Mouse (Mus musculus) kidney, embryonic 15.5 days (tissue): ENCODE measurements around the gene Hmgb3. TPM values are rescaled to one million over a fixed set of nuclear protein-coding genes. Genes with fewer than 3 reads are reported as not detected.

Experiments
- ATAC-seq: fragments of 200-750 bp; cut with Nextera tagmentation; replicated peaks from 2 replicates; pipeline ENCODE4 v1.8.0; 2017; ENCODE audit warnings: moderate TSS enrichment; ENCODE audit not compliant: low FRiP score
- H3K27ac ChIP-seq: fragments of 300-500 bp; sonication (generic); 2 replicates; pipeline ENCODE4 v1.5.1; 2015; ENCODE audit warnings: mild to moderate bottlenecking, inconsistent platforms
- H3K27me3 ChIP-seq: fragments of 300-500 bp; sonication (generic); 2 replicates; pipeline ENCODE4 v1.6.1; 2015; ENCODE audit warnings: inconsistent platforms
- H3K36me3 ChIP-seq: fragments of 300-500 bp; sonication (generic); 2 replicates; pipeline ENCODE4 v1.6.1; 2015; ENCODE audit warnings: inconsistent platforms
- H3K4me1 ChIP-seq: fragments of 300-500 bp; sonication (generic); 2 replicates; pipeline ENCODE4 v1.6.1; 2015; ENCODE audit warnings: inconsistent platforms
- H3K4me2 ChIP-seq: fragments of 300-500 bp; sonication (generic); 2 replicates; pipeline ENCODE4 v1.6.1; 2015; ENCODE audit warnings: moderate library complexity, mild to moderate bottlenecking, inconsistent platforms
- H3K4me3 ChIP-seq: fragments of 300-500 bp; sonication (generic); replicated peaks from 2 replicates; pipeline ENCODE4 v1.5.1; 2015; ENCODE audit warnings: mild to moderate bottlenecking, inconsistent platforms
- H3K9ac ChIP-seq: fragments of 300-500 bp; sonication (generic); 2 replicates; pipeline ENCODE4 v1.6.1; 2015; ENCODE audit warnings: mild to moderate bottlenecking, inconsistent platforms
- H3K9me3 ChIP-seq: fragments of 300-500 bp; sonication (generic); replicated peaks from 2 replicates; pipeline ENCODE4 v1.6.1; 2016; ENCODE audit warnings: inconsistent platforms
- WGBS: fragments of 180-500 bp; shearing (Covaris S2); methylation state at CpG from one replicate; pipeline ENCODE4 v1.1.7; 2015; ENCODE audit warnings: mixed read lengths; 5-methylcytosine and 5-hydroxymethylcytosine counted together
- polyA plus RNA-seq: library from polyadenylated mRNA; unstranded; fragments of >200 nt; fragmentation: Nextera tagmentation; extraction: Ambion mirVana; gene quantifications from 2 replicates; pipeline ENCODE4 v1.2.1, GENCODE M21; 2015

The Hmgb3 gene
- polyA plus RNA-seq, 1 experiment from 2014 or later: 361 TPM

DNA sequence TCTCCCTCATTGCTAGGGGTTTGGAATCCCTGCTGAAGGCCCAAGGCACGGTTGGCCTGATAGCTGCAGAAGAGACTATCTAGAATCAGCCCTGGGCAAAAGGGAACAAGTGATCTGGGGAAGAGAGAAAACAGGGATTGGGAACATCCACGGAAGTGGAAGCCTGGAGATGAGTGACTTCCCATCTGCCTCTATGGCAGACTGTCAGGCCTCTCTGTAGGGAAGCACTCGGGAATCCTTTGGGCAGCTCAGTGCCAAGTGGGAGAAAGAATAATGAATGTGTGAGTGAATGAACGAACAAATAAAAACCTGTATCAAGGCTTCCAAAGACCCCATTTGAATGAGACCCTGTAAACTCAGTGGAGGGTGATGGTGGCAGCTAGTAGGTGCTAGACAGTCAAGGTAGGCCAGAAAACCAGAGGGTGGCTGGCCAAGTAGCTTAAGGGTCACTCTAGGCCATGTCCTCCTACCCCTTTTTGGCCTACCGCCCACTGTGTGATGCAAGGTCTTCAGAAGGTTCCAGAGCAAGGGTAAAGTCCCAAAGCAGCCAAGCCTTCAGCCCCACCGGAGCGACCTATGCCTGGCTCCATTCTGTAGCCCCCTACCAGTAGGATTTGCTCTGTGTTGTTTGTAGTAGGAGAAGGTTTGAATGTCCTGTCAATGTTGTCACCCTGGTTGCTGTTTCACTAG, 14.8 kb upstream of the Hmgb3 start:
- H3K9me3 ChIP-seq: no peaks in the 10 kb centered on the region
- WGBS: 88% methylated on average over 7 of the region's 7 CpGs

DNA sequence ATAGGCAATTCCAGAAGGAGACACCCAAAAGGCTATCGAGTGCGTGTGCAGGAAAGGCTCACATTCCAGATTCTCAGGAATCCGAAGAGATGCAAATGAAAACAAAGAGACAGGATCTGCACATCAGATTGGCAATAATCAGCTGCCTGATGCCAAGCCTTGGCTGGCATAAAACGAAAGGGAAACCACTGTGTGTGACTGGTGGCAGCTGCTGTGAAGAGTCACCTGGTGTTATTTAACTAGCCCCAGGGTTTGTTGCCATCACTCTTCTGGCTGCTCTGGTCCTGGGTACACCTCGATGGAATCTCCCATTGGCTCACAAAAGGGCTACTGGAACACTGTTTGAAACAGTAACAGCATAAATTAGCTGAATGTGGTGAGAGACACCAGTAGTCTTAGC, 11.0 kb upstream of the Hmgb3 start:
- Histone ChIP-seq H3K27ac (no peak overlapping the region), H3K9ac (no peak overlapping the region), H3K4me1 (no peaks in the 10 kb centered on the region), H3K9me3 (no peaks in the 10 kb centered on the region), H3K36me3 (no peaks in the 10 kb centered on the region), H3K4me2 (no peak overlapping the region), H3K4me3 (no peak overlapping the region), H3K27me3 (peaks cover 21% of the 10 kb centered on the region)
- WGBS: 65% methylated on average over 5 of the region's 5 CpGs
- ATAC-seq: no peak

More for the DNA sequence above, 14.8 kb upstream of the Hmgb3 start:
- H3K9ac ChIP-seq: no peak overlapping the region
- H3K27me3 ChIP-seq: peaks cover 17% of the 10 kb centered on the region
- no peaks in the 10 kb centered on the region for H3K4me1 ChIP-seq
- no peak overlapping the region for H3K4me2 ChIP-seq
- H3K27ac ChIP-seq: no peak overlapping the region
- H3K36me3 ChIP-seq: no peaks in the 10 kb centered on the region
- no peak overlapping the region for H3K4me3 ChIP-seq
- no peak for ATAC-seq

DNA sequence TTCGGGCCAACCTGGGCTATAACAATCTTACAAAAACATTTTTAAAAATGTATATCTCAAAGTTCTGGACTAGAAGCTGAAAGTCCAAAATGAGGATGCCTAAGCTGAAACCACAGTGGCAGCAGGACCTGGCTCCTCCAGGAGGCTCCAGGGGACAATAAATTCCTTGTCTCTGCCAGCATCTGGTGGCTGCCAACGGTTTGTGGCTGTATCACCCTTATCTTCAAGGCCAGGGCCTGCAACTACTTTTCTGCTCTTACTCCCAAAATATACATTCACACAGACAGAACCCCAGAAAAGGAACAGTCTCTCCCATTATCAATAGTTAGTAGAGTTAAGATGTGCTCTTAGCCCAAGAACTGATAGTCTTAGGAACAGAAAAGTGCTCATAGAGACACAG, 10.6 kb upstream of the Hmgb3 start:
- Histone ChIP-seq H3K9me3 (no peaks in the 10 kb centered on the region), H3K9ac (no peak overlapping the region), H3K4me1 (no peaks in the 10 kb centered on the region), H3K4me3 (no peak overlapping the region), H3K27me3 (peaks cover 21% of the 10 kb centered on the region), H3K27ac (no peak overlapping the region), H3K4me2 (no peak overlapping the region), H3K36me3 (no peaks in the 10 kb centered on the region)
- no peak for ATAC-seq
- 67% methylated on average over 2 of the region's 2 CpGs for WGBS

DNA sequence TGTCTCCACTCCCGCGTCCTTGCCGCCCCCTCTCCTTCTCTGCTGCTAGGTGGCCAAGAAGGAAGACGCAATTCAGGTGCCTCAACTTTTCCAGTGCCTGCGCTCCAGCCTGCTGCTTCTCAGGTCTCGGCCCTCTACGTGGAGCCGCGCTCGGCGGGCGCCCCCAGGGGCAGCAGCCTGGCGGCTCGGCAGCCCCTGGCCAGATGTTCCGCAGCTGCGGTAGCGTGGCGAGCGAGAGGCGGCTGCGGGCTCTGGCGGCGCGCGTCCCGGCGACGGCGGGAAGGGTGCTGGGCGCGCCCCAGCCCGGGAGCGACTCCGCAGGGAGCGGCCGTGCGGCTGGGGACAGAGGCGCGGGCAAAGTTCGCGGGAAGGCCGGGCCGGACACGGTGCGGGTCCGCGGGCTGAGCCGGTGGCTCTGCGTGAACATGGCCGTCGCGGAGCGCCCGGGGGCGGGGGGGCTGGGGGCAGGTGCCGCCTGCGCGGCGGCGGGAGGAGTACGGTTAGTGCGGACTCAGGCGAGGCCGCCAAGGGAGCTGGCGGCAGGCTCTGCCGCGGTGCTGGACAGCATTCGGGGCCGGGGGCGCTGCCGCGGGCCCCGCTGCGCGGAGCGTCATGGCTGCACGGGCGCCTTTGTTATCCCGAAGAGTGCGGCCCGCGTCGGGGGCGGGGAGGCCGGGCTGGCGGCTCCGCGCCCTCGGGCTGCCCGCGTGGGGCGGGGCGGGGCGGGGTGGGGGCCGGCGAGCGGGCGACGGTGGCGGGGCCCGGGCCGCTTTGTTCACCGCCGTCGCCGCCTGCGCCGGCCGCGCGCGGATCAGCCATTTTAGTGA, 610 bp downstream of the Hmgb3 start:
- Histone ChIP-seq H3K27me3 (peaks cover 4% of the 10 kb centered on the region; the same call in 1 of the 2 replicates), H3K4me1 (no peaks in the 10 kb centered on the region; the same call in 1 of the 2 replicates), H3K27ac (peak overlapping the region; percentile 95), H3K36me3 (peaks cover 15% of the 10 kb centered on the region), H3K4me2 (peak overlapping the region; percentile 52), H3K9ac (peak overlapping the region; percentile 85), H3K9me3 (no peaks in the 10 kb centered on the region), H3K4me3 (peak overlapping the region; percentile 73)
- peak; percentile 71 for ATAC-seq
- WGBS: 21% methylated on average over 48 of the region's 112 CpGs

DNA sequence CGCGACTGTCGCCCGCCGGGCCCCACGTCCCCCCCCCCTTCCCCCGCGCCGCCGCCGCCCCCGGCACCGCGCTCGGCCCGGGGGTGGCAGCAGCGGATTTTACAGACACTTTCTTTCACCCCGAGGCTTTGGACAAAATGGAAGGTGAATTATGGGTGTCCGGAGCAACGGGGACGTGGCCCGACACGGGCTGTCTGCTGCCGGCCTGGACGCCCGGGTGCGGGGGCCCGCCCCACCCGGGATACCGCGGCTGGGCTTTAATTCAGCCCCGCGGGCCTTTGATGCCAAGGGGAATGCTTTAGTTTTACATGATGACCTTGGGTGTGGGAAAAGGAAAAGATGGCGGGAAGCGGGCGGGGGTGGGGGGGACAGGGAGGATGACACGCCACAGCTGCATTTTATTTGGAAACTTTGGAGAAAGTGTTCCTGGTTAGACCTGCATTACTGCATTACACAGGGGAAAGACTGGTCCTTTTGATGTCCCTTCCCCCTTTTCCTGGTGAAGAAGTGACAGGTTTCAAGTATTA, 1.3 kb downstream of the Hmgb3 start:
- Histone ChIP-seq H3K36me3 (peaks cover 15% of the 10 kb centered on the region), H3K4me2 (peak overlapping the region; percentile 52), H3K4me1 (no peaks in the 10 kb centered on the region; the same call in 1 of the 2 replicates), H3K4me3 (peak overlapping the region; percentile 73), H3K27ac (peak overlapping the region; percentile 95), H3K9ac (peak overlapping the region; percentile 85), H3K27me3 (peaks cover 4% of the 10 kb centered on the region; the same call in 1 of the 2 replicates), H3K9me3 (no peaks in the 10 kb centered on the region)
- no peak for ATAC-seq
- 28% methylated on average over 20 of the region's 37 CpGs for WGBS

DNA sequence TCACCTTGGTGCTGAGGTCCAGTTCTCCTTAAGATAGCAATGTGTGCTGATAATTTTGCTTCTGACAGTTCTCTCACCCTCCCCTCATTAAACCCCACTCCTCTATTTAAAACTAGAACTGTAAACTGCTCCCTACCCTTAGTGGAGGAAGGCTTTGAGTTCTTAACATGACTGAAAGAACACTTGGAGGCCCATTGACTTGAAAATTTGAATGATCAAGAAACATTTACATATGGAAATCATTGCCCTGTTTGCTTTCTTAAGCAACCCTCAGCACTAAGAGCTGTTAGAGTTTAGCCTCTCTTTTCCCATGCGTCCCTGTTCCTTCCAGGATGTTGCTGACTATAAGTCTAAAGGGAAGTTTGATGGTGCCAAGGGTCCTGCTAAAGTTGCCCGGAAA, 3.6 kb downstream of the Hmgb3 start:
- Histone ChIP-seq H3K4me2 (no peak overlapping the region), H3K27ac (no peak overlapping the region), H3K9me3 (no peaks in the 10 kb centered on the region), H3K27me3 (no peaks in the 10 kb centered on the region), H3K4me3 (no peak overlapping the region), H3K36me3 (peaks cover 15% of the 10 kb centered on the region), H3K4me1 (no peaks in the 10 kb centered on the region; the same call in 1 of the 2 replicates), H3K9ac (no peak overlapping the region)
- WGBS: 80% methylated on average over 2 of the region's 2 CpGs
- no peak for ATAC-seq

DNA sequence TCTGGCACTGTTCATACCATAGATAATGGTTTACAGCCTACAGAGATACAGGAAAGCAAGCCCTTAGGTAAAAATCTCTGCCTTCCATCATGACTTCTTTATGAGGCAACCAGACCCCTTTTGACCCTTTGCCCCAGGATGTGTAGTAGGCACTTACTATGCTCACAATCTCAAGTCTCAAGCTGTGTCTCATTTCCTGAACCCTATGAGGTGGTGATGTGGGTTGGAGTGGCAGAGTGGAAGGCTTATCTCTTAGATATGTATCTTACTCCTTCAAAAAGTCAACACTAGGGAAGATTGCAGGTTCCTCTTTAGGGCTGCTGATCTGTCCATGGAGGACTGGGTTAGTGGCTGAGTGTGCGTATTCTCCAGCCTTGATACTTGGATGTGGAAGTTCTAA, 5.1 kb downstream of the Hmgb3 start:
- ATAC-seq: no peak
- Histone ChIP-seq H3K9me3 (no peaks in the 10 kb centered on the region), H3K4me1 (no peaks in the 10 kb centered on the region), H3K27me3 (no peaks in the 10 kb centered on the region), H3K36me3 (peaks cover 15% of the 10 kb centered on the region), H3K9ac (no peak overlapping the region), H3K27ac (no peak overlapping the region), H3K4me2 (no peak overlapping the region), H3K4me3 (no peak overlapping the region)
- 100% methylated on average over 1 of the region's 1 CpGs for WGBS

DNA sequence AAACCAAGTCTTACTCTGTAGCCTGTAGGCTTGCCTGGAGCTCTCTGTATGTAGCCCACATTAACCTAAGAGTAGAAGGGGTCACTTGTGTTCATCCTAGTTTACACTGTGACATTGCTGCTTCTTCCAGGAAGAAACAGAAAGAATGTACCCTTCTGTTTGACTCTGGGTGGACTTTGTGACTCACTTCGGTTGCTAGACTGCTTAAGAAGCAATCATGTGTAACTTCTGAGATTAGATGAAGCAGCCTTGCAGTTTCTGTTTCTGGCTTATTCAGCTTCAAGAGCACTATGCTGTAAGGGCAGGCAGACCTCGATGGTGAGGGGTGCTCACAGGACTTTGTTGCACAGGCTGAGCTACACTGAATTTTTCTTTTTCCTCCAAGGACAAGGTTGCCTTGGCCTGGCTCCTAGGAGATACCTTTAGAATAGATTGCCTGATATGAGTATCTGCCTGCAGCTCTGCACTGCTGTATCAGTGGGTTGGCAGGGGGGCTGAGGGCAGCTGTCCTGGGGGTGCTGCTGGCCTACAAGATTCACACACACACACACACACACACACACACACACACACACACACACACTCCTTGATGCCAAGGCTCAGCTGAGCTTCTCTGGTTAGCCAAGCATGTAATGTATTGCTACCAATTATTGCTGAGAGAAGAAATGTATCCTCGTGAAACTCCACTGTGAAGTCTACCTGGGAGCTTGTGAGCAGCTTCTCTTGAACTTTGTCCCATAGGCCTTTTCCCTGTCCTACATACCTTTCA, 17.6 kb downstream of the Hmgb3 start:
- 64% methylated on average over 3 of the region's 3 CpGs for WGBS
- H3K27me3 ChIP-seq: no peaks in the 10 kb centered on the region
- ATAC-seq: 0 out of 2 replicates have a peak, but pooled peaks have one; percentile 33

DNA sequence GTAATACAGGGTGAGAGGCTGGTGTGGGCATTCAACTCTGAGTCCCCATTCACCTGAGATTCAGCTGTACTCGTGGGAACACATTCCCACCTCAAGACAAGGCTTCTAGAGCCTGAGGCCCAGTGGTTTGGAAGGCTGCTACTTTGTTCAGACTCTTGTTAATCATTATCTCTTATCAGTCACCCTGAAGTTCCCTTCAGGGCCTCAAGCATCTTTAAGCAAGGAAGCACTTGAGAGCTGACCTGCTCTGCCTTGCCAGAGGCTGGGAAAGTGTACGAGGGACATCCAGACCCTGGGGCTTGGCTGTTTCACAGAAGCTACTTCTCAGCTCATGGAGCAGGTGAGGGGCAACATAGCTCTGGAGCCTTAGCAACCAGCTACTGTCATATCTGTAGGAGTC, 19.8 kb downstream of the Hmgb3 start:
- no peaks in the 10 kb centered on the region for H3K4me1 ChIP-seq
- no peaks in the 10 kb centered on the region for H3K36me3 ChIP-seq
- H3K9me3 ChIP-seq: no peaks in the 10 kb centered on the region
- no peak overlapping the region for H3K27ac ChIP-seq
- no peak for ATAC-seq
- no peak overlapping the region for H3K4me2 ChIP-seq
- WGBS: 43% methylated on average over 2 of the region's 2 CpGs
- H3K27me3 ChIP-seq: no peaks in the 10 kb centered on the region
- H3K4me3 ChIP-seq: no peak overlapping the region
- H3K9ac ChIP-seq: no peak overlapping the region

More for the DNA sequence above, 17.6 kb downstream of the Hmgb3 start:
- Histone ChIP-seq H3K4me1 (no peaks in the 10 kb centered on the region), H3K4me3 (no peak overlapping the region), H3K4me2 (no peak overlapping the region), H3K27ac (peak overlapping the region; percentile 41; the same call in 1 of the 2 replicates), H3K9me3 (no peaks in the 10 kb centered on the region), H3K9ac (no peak overlapping the region), H3K36me3 (no peaks in the 10 kb centered on the region)

DNA sequence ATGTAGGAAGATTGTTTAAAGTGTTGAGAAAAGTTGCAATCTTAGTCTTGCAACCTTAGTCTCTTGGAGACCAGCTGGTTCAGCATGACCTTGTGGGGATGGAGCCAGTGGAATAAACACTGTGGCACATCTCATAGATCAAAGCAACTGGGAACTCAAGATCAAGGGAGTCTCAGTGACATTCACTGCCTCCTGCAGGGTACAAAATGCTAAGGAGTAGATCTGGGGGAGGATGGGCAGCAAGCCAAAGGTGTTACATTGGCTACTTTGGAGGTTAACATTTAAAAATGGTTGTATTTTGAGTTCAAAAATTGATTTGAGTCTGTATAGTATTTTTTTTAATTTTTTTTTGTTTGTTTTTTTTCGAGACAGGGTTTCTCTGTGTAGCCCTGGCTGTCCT, 33.5 kb downstream of the Hmgb3 start:
- ATAC-seq: no peak
- WGBS: 70% methylated on average over 1 of the region's 1 CpGs
- Histone ChIP-seq H3K4me2 (no peak overlapping the region), H3K9ac (no peak overlapping the region), H3K27me3 (no peaks in the 10 kb centered on the region), H3K9me3 (no peaks in the 10 kb centered on the region), H3K36me3 (no peaks in the 10 kb centered on the region), H3K4me1 (no peaks in the 10 kb centered on the region), H3K27ac (no peak overlapping the region), H3K4me3 (no peak overlapping the region)

DNA sequence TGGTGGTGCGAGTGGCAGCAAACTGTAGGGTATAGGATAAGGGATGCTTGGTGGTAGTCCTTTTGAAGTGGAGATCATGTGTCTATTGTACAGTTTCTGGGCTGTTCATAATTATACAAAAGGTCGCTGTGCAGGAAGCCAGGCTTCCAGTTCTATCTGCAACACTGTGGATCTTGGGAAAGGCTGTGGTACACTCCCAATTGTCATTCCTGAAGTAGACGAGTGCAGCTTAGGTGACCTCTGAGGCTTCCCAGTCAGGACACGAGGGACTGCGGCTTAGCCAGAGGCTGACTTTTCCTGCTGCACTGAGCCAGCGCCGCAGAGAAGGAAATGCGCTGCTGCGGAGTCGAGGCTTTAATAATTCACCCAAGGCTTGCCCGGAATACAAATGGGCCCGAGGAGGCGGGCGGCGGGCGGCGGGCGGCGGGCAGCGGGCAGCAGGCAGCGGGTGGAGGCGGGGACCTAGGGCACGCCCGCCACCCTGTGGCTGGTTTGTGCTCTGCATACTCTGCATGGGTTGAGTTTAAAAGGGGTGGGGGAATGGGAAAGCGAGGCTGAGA, 45.4 kb downstream of the Hmgb3 start:
- peak overlapping the region; percentile 59 for H3K4me2 ChIP-seq
- ATAC-seq: peak; percentile 83
- 19% methylated on average over 24 of the region's 25 CpGs for WGBS
- no peaks in the 10 kb centered on the region for H3K36me3 ChIP-seq
- no peaks in the 10 kb centered on the region for H3K4me1 ChIP-seq
- H3K4me3 ChIP-seq: peak overlapping the region; percentile 34
- no peak overlapping the region for H3K9ac ChIP-seq
- peaks cover 19% of the 10 kb centered on the region for H3K27me3 ChIP-seq
- no peak overlapping the region for H3K27ac ChIP-seq
- H3K9me3 ChIP-seq: no peaks in the 10 kb centered on the region
